Mouse (Mus musculus) heart, embryonic 16.5 days (tissue): ENCODE data around the gene Crot. TPM values are rescaled to one million over a fixed set of nuclear protein-coding genes. Genes with fewer than 3 reads are reported as not detected.
"Not testable (repeated sequence)": the region's sequence is repeated elsewhere in the genome, so short reads cannot be mapped to it uniquely, and the experiment has no call there.

ENCODE experiments used
- ATAC-seq: fragments of 200-750 bp; cut with Nextera tagmentation; replicated peaks from 2 replicates; pipeline ENCODE4 v1.8.0; 2017; ENCODE audit warnings: moderate number of reproducible peaks; ENCODE audit not compliant: insufficient read depth, low FRiP score; ENCODE audit errors: extremely low read depth
- H3K27ac ChIP-seq: fragments of 300-500 bp; sonication (generic); 2 replicates; pipeline ENCODE4 v1.5.1; 2014; ENCODE audit warnings: mild to moderate bottlenecking, low read length, control low read depth, moderate library complexity
- H3K27me3 ChIP-seq: fragments of 300-500 bp; sonication (generic); 2 replicates; pipeline ENCODE4 v1.6.1; 2014; ENCODE audit warnings: low read length, mixed read lengths; ENCODE audit not compliant: control insufficient read depth, insufficient read depth
- H3K36me3 ChIP-seq: fragments of 300-500 bp; sonication (generic); 2 replicates; pipeline ENCODE4 v1.6.1; 2014; ENCODE audit not compliant: control insufficient read depth, insufficient read depth
- H3K4me1 ChIP-seq: fragments of 300-500 bp; sonication (generic); 2 replicates; pipeline ENCODE4 v1.6.1; 2014; ENCODE audit warnings: low read length, mixed read lengths; ENCODE audit not compliant: control insufficient read depth, insufficient read depth
- H3K4me2 ChIP-seq: fragments of 300-500 bp; sonication (generic); 2 replicates; pipeline ENCODE4 v1.6.1; 2014; ENCODE audit warnings: low read depth, mild to moderate bottlenecking, control low read depth, low read length
- H3K4me3 ChIP-seq: fragments of 300-500 bp; sonication (generic); 2 replicates; pipeline ENCODE4 v1.5.1; 2014; ENCODE audit warnings: mild to moderate bottlenecking, control low read depth, low read length
- H3K9ac ChIP-seq: fragments of 300-500 bp; sonication (generic); 2 replicates; pipeline ENCODE4 v1.6.1; 2014; ENCODE audit warnings: low read length, control low read depth
- H3K9me3 ChIP-seq: fragments of 300-500 bp; sonication (generic); replicated peaks from 2 replicates; pipeline ENCODE4 v1.6.1; 2016; ENCODE audit warnings: low read length; ENCODE audit not compliant: control insufficient read depth
- WGBS: fragments of 180-500 bp; shearing (Covaris S2); extraction: QIAGEN DNeasy Blood & Tissue Kit; methylation state at CpG from one replicate; pipeline ENCODE4 v1.1.7; 2014; 5-methylcytosine and 5-hydroxymethylcytosine counted together
- polyA plus RNA-seq: library from polyadenylated mRNA; unstranded; fragments of >200 nt; fragmentation: Nextera tagmentation; extraction: Ambion mirVana; gene quantifications from 2 replicates; pipeline ENCODE4 v1.2.1, GENCODE M21; 2015

Crot gene
- polyA plus RNA-seq, 1 experiment from 2014 or later = 34.8 TPM

- 58% methylated on average over 3 of the region's 3 CpGs for WGBS
- no peaks in the 10 kb centered on the region for H3K4me1 ChIP-seq
- H3K9ac ChIP-seq = no peak overlapping the region
- H3K27ac ChIP-seq = no peak overlapping the region
- H3K36me3 ChIP-seq = no peaks in the 10 kb centered on the region
- H3K4me3 ChIP-seq = no peak overlapping the region
- H3K27me3 ChIP-seq = no peaks in the 10 kb centered on the region
- H3K4me2 ChIP-seq = no peak overlapping the region
- H3K9me3 ChIP-seq = no peaks in the 10 kb centered on the region
- no peak for ATAC-seq
Observed at GRCm38 (mm10) chr5:8943836-8944235, 53.3 kb downstream of the Crot start.

- no CpG with 5 or more reads among the region's 1 CpGs for WGBS
- not testable (repeated sequence) for H3K9ac ChIP-seq
Observed at GRCm38 (mm10) chr5:8941266-8941665, 55.9 kb downstream of the Crot start.

GRCm38 (mm10) chr5:8937965-8938364, 59.2 kb downstream of the Crot start:
- Histone ChIP-seq H3K9ac (no peak overlapping the region), H3K4me2 (no peak overlapping the region), H3K27me3 (no peaks in the 10 kb centered on the region), H3K4me1 (no peaks in the 10 kb centered on the region), H3K36me3 (no peaks in the 10 kb centered on the region), H3K9me3 (no peaks in the 10 kb centered on the region), H3K27ac (no peak overlapping the region), H3K4me3 (no peak overlapping the region)
- 75% methylated on average over 7 of the region's 7 CpGs for WGBS
- ATAC-seq = no peak

More at GRCm38 (mm10) chr5:8941266-8941665, 55.9 kb downstream of the Crot start:
- H3K4me1 ChIP-seq, H3K4me3 ChIP-seq, H3K27ac ChIP-seq, H3K9me3 ChIP-seq, H3K36me3 ChIP-seq, ATAC-seq, H3K4me2 ChIP-seq, H3K27me3 ChIP-seq: not testable (repeated sequence)

GRCm38 (mm10) chr5:8928440-8928839, 68.7 kb downstream of the Crot start:
- 86% methylated on average over 9 of the region's 9 CpGs for WGBS
- Histone ChIP-seq H3K9ac (no peak overlapping the region), H3K27me3 (no peaks in the 10 kb centered on the region), H3K36me3 (no peaks in the 10 kb centered on the region), H3K4me3 (no peak overlapping the region), H3K9me3 (peaks cover 7% of the 10 kb centered on the region), H3K4me2 (no peak overlapping the region), H3K4me1 (no peaks in the 10 kb centered on the region), H3K27ac (no peak overlapping the region)
- ATAC-seq = no peak

- Histone ChIP-seq H3K4me2 (no peak overlapping the region), H3K27me3 (no peaks in the 10 kb centered on the region), H3K36me3 (no peaks in the 10 kb centered on the region), H3K4me1 (no peaks in the 10 kb centered on the region), H3K4me3 (no peak overlapping the region), H3K9ac (no peak overlapping the region), H3K27ac (no peak overlapping the region), H3K9me3 (no peaks in the 10 kb centered on the region)
- WGBS = 62% methylated on average over 6 of the region's 6 CpGs
- ATAC-seq = no peak
Observed at GRCm38 (mm10) chr5:8917069-8917468, 80.1 kb downstream of the Crot start.

GRCm38 (mm10) chr5:8916400-8916799, 80.7 kb downstream of the Crot start:
- no peak overlapping the region for H3K27ac ChIP-seq
- no peaks in the 10 kb centered on the region for H3K9me3 ChIP-seq
- no peaks in the 10 kb centered on the region for H3K36me3 ChIP-seq
- H3K4me2 ChIP-seq = no peak overlapping the region
- H3K4me3 ChIP-seq = no peak overlapping the region
- 73% methylated on average over 2 of the region's 2 CpGs for WGBS
- no peak overlapping the region for H3K9ac ChIP-seq
- H3K27me3 ChIP-seq = no peaks in the 10 kb centered on the region
- H3K4me1 ChIP-seq = no peaks in the 10 kb centered on the region
- no peak for ATAC-seq

Other genes starting within 250 kb of the Crot start
- gene Abcb1b, start 199.2 kb downstream of the Crot start, polyA plus RNA-seq = 1.7 and 2.0 TPM in 2 replicates
- gene Abcb4, start 103.6 kb downstream of the Crot start, polyA plus RNA-seq = 0.14 and 0.38 TPM in 2 replicates
- gene Tmem243, start 103.3 kb upstream of the Crot start, polyA plus RNA-seq = 10.4 and 13.5 TPM in 2 replicates
- 27.9 and 28.9 TPM in 2 replicates for gene Dmtf1, start 164.5 kb upstream of the Crot start, polyA plus RNA-seq